ENCODE assay signal across 9 mouse cellular contexts in genomic region chr9:117956691-117957090, GRCm38 (mm10).
DNase-seq lines count a peak whose midpoint lies in the region; ATAC-seq lines count a peak whose summit lies in the region.
"Had no signal": no experiment of that assay in that cellular context is flagged by ENCODE, and none has a peak within 500 bp of the region (broad histone marks: within the 10 kb centered on the region; RNA-seq: fewer than 3 reads in every experiment).

No protein-coding gene starts in this region.

- 29% methylated on average over 2 of the region's 2 CpGs for WGBS in intestine, embryonic 15.5 days
- 39% methylated on average over 2 of the region's 2 CpGs for WGBS in midbrain, embryonic 11.5 days
- WGBS in forebrain, embryonic 12.5 days = 24% methylated on average over 2 of the region's 2 CpGs

- H3K4me2 ChIP-seq in intestine, embryonic 15.5 days (replicated peaks) = no peak overlapping the region
- H3K4me2 ChIP-seq in midbrain, embryonic 11.5 days = no peak overlapping the region
- no peak overlapping the region for H3K4me2 ChIP-seq in forebrain, embryonic 12.5 days
- H3K4me2 ChIP-seq: heart, embryonic 15.5 days had no signal

- 0 out of 2 replicates have a peak, but pooled peaks have one; percentile 10 for ATAC-seq in intestine, embryonic 15.5 days
- no peak for ATAC-seq in midbrain, embryonic 11.5 days (ENCODE audit: low FRiP score)
- no peak for ATAC-seq in forebrain, embryonic 12.5 days (ENCODE audit: low FRiP score)

- 0 out of 2 replicates have a peak, but pooled peaks cover 6% of the 10 kb centered on the region for H3K4me1 ChIP-seq in intestine, embryonic 15.5 days (replicated peaks)
- H3K4me1 ChIP-seq in midbrain, embryonic 11.5 days (ENCODE audit: control insufficient read depth, insufficient read depth, low read length) = peaks cover 7% of the 10 kb centered on the region
- peaks cover 7% of the 10 kb centered on the region for H3K4me1 ChIP-seq in forebrain, embryonic 12.5 days

- intact Hi-C loops in heart, postnatal 36 days (cut with DNase I) = no loop called here

- H3K27ac ChIP-seq in intestine, embryonic 15.5 days = peak overlapping the region; percentile 68
- H3K27ac ChIP-seq in midbrain, embryonic 11.5 days (ENCODE audit: low read depth, low read length) = peak overlapping the region; percentile 35; the same call in 1 of the 2 replicates
- no peak overlapping the region for H3K27ac ChIP-seq in forebrain, embryonic 12.5 days

- H3K36me3 ChIP-seq in intestine, embryonic 15.5 days = no peaks in the 10 kb centered on the region
- H3K36me3 ChIP-seq in midbrain, embryonic 11.5 days (ENCODE audit: control insufficient read depth, insufficient read depth, low read length) = no peaks in the 10 kb centered on the region
- H3K36me3 ChIP-seq in forebrain, embryonic 12.5 days (replicated peaks) = no peaks in the 10 kb centered on the region
- H3K36me3 ChIP-seq: heart, embryonic 15.5 days had no signal

- H3K9ac ChIP-seq in intestine, embryonic 15.5 days = no peak overlapping the region
- no peak overlapping the region for H3K9ac ChIP-seq in midbrain, embryonic 11.5 days (ENCODE audit: low read length)
- no peak overlapping the region for H3K9ac ChIP-seq in forebrain, embryonic 12.5 days
- H3K9ac ChIP-seq: heart, embryonic 15.5 days had no signal

- H3K9me3 ChIP-seq in intestine, embryonic 15.5 days = no peaks in the 10 kb centered on the region
- no peaks in the 10 kb centered on the region for H3K9me3 ChIP-seq in midbrain, embryonic 11.5 days (ENCODE audit: control insufficient read depth, low read length)
- no peaks in the 10 kb centered on the region for H3K9me3 ChIP-seq in forebrain, embryonic 12.5 days
- H3K9me3 ChIP-seq: heart, embryonic 15.5 days had no signal

- peak; percentile 39 for DNase-seq in heart, adult 8-10 months (ENCODE audit: low spot score)
- no peak for DNase-seq in heart, postnatal 36 days
- DNase-seq in NIH3T3 (ENCODE audit: low read depth) = peak; percentile 17
- DNase-seq in midbrain, embryonic 11.5 days (ENCODE audit: low spot score, missing footprints) = no peak
- DNase-seq in left cerebral cortex, adult 9 months (ENCODE audit: low spot score in 2 of 2) = no peak
- DNase-seq in adrenal gland, adult (ENCODE audit: inconsistent age in 2 of 2, low spot score in 1 of 2) = no peak

- no peak overlapping the region for H3K4me3 ChIP-seq in intestine, embryonic 15.5 days (replicated peaks)
- H3K4me3 ChIP-seq in midbrain, embryonic 11.5 days (ENCODE audit: low read depth, low read length) = no peak overlapping the region
- no peak overlapping the region for H3K4me3 ChIP-seq in forebrain, embryonic 12.5 days (replicated peaks)
- H3K4me3 ChIP-seq: heart, embryonic 15.5 days had no signal

- H3K27me3 ChIP-seq in intestine, embryonic 15.5 days (replicated peaks) = no peaks in the 10 kb centered on the region
- no peaks in the 10 kb centered on the region for H3K27me3 ChIP-seq in midbrain, embryonic 11.5 days (ENCODE audit: control insufficient read depth, insufficient read depth, low read length)
- no peaks in the 10 kb centered on the region for H3K27me3 ChIP-seq in forebrain, embryonic 12.5 days
- H3K27me3 ChIP-seq: heart, embryonic 15.5 days had no signal

Comparison
In these comparisons a context has a peak if more than half of its experiments do, and no peak if none do; other contexts are left out.
1. DNase-seq: peak in heart, adult 8-10 months (single experiment) and NIH3T3 (single experiment); none in heart, postnatal 36 days (0 of 2), midbrain, embryonic 11.5 days (single experiment), left cerebral cortex, adult 9 months (0 of 2) and adrenal gland, adult (0 of 2).